Comparison of ENCODE assay signal across 23 mouse cellular contexts in the genomic region with DNA sequence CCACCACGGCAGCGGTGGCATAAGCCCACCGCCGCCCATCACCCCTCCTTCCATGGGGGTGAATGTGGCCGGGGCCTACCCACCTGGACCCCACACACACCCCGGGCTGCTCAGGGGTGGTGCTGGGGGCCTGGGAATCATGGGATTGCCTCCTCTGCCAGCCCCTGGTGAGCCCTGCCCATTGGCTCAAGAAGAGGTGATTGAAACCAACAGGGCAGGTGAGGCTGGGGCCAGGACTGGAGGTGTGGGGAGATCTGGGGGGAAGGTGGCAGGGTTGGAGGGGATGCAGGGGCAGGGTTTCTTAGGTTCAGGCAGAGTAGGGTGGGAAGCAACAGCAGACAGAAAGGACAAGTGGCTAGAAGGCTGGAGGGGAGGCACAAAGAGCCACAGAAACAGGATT. TPM values are rescaled to one million over a fixed set of nuclear protein-coding genes. Genes with fewer than 3 reads are reported as not detected.
"Had no signal": no experiment of that assay in that cellular context is flagged by ENCODE, and none has a peak within 500 bp of the region (broad histone marks: within the 10 kb centered on the region; RNA-seq: fewer than 3 reads in every experiment).

No protein-coding gene starts in this region.

- DNase-seq: kidney, postnatal 25 days; left cerebral cortex, postnatal 4 days; liver, postnatal 0 days; lung, embryonic 14.5 days; lung, postnatal 36 days; retina, postnatal 1 day; right cerebral cortex, postnatal 25 days; spleen, adult 18-20 months; thymus, postnatal 25 days had no signal

- H3K27ac ChIP-seq: kidney, postnatal 0 days; limb, embryonic 12.5 days; limb, embryonic 15.5 days; liver, embryonic 14.5 days; midbrain, embryonic 10.5 days; midbrain, embryonic 13.5 days; neural tube, embryonic 13.5 days; stomach, embryonic 15.5 days had no signal

- ATAC-seq: liver, postnatal 0 days; lung, postnatal 0 days; midbrain, embryonic 13.5 days; midbrain, embryonic 16.5 days had no signal

- H3K4me3 ChIP-seq: limb, embryonic 12.5 days; limb, embryonic 15.5 days; megakaryocyte, embryonic 14.5 days; midbrain, embryonic 10.5 days; midbrain, embryonic 13.5 days; myocyte; neural tube, embryonic 13.5 days; stomach, embryonic 15.5 days had no signal

RNA-seq across cellular contexts. Expression of a gene that starts 23.9 kb away (rescaled TPM):
- total RNA-seq: left cerebral cortex, adult 8-10 months; left cerebral cortex, postnatal 14 days had no signal
